In genomic region chr8:47978755-47979154, GRCm38 (mm10) we compare ENCODE assay signal across 9 mouse cellular contexts. TPM values are rescaled to one million over a fixed set of nuclear protein-coding genes. Genes with fewer than 3 reads are reported as not detected.
A peak's percentile ranks its signal among the peaks of the same experiment; 100 is the strongest.
DNase-seq lines count a peak whose midpoint lies in the region; ATAC-seq and TF ChIP-seq lines count a peak whose summit lies in the region.
"Had no signal": no experiment of that assay in that cellular context is flagged by ENCODE, and none has a peak within 500 bp of the region (broad histone marks: within the 10 kb centered on the region; RNA-seq: fewer than 3 reads in every experiment).

No protein-coding gene starts in this region.

- H3K36me3 ChIP-seq in hindbrain, postnatal 0 days (ENCODE audit: insufficient read depth, low read length): no peaks in the 10 kb centered on the region
- H3K36me3 ChIP-seq in hindbrain, embryonic 13.5 days: no peaks in the 10 kb centered on the region
- H3K36me3 ChIP-seq in ES-E14 (ENCODE audit: control insufficient read depth, insufficient read depth, low read length, poor library complexity, severe bottlenecking): no peaks in the 10 kb centered on the region

- no peak for ATAC-seq in hindbrain, postnatal 0 days
- ATAC-seq in hindbrain, embryonic 13.5 days (ENCODE audit: low FRiP score): no peak
- no peak for ATAC-seq in inflammation-experienced regulatory T-cells, adult 6 months
- no peak for ATAC-seq in monocyte, adult 5-6 weeks (replicated peaks; ENCODE audit: insufficient number of reproducible peaks, low FRiP score, low TSS enrichment, poor library complexity, severe bottlenecking)

- H3K27me3 ChIP-seq in hindbrain, postnatal 0 days (ENCODE audit: insufficient read depth, low read length): no peaks in the 10 kb centered on the region
- no peaks in the 10 kb centered on the region for H3K27me3 ChIP-seq in hindbrain, embryonic 13.5 days
- H3K27me3 ChIP-seq: megakaryocyte, embryonic 14.5 days had no signal

- H3K27ac ChIP-seq in hindbrain, postnatal 0 days: no peak overlapping the region
- no peak overlapping the region for H3K27ac ChIP-seq in hindbrain, embryonic 13.5 days
- no peak overlapping the region for H3K27ac ChIP-seq in ES-E14 (ENCODE audit: insufficient read depth, low read depth, low read length, poor library complexity, severe bottlenecking)

- no peak overlapping the region for H3K9ac ChIP-seq in hindbrain, postnatal 0 days (replicated peaks; ENCODE audit: low read length)
- no peak overlapping the region for H3K9ac ChIP-seq in hindbrain, embryonic 13.5 days
- no peak overlapping the region for H3K9ac ChIP-seq in ES-E14 (ENCODE audit: insufficient read depth, low read depth, low read length, poor library complexity, severe bottlenecking)

- H3K9me3 ChIP-seq in hindbrain, postnatal 0 days (ENCODE audit: low read length): no peaks in the 10 kb centered on the region
- no peaks in the 10 kb centered on the region for H3K9me3 ChIP-seq in hindbrain, embryonic 13.5 days
- no peaks in the 10 kb centered on the region for H3K9me3 ChIP-seq in ES-E14 (ENCODE audit: control insufficient read depth, insufficient read depth, low read depth, low read length)

- in situ Hi-C loops in ES-E14 (cut with MboI; ENCODE audit: low sequenced_read_pairs in 2 of 2, unreplicated experiment in 2 of 2): no loop called here

- DNase-seq in hindbrain, postnatal 0 days (ENCODE audit: low spot score): no peak
- DNase-seq in 3T3-L1 (ENCODE audit: low read depth, low spot score) (peak; percentile 21), ES-E14 (ENCODE audit: low read depth, low spot score) (peak; percentile 48)
- peak; percentile 46 for DNase-seq in lung, postnatal 14 days
- DNase-seq in frontal cortex, postnatal 14 days (ENCODE audit: low spot score in 2 of 2): no peak

- H3K4me2 ChIP-seq in hindbrain, postnatal 0 days (ENCODE audit: low read depth, low read length): no peak overlapping the region
- no peak overlapping the region for H3K4me2 ChIP-seq in hindbrain, embryonic 13.5 days

- peak; percentile 69 for TF ChIP-seq CTCF in hindbrain, postnatal 0 days (IDR thresholded peaks at IDR 0.05; ENCODE audit: low read depth)

- H3K4me3 ChIP-seq in hindbrain, postnatal 0 days (ENCODE audit: low read length): no peak overlapping the region
- no peak overlapping the region for H3K4me3 ChIP-seq in hindbrain, embryonic 13.5 days
- no peak overlapping the region for H3K4me3 ChIP-seq in ES-E14 (ENCODE audit: insufficient read depth in 1 of 2, low read depth in 1 of 2, low read length in 2 of 2, poor library complexity in 1 of 2, severe bottlenecking in 1 of 2)
- H3K4me3 ChIP-seq: megakaryocyte, embryonic 14.5 days had no signal

- H3K4me1 ChIP-seq in hindbrain, postnatal 0 days (ENCODE audit: insufficient read depth, low read length): 0 out of 2 replicates have a peak, but pooled peaks cover 5% of the 10 kb centered on the region
- peaks cover 16% of the 10 kb centered on the region for H3K4me1 ChIP-seq in hindbrain, embryonic 13.5 days (replicated peaks)
- peaks cover 2 to 14% of the 10 kb centered on the region in 2 experiments; a peak in 2 of 4 replicates for H3K4me1 ChIP-seq in ES-E14 (ENCODE audit: control insufficient read depth in 2 of 2, insufficient read depth in 2 of 2, low read length in 2 of 2, poor library complexity in 1 of 2)

- WGBS in hindbrain, postnatal 0 days: 80% methylated on average over 6 of the region's 6 CpGs
- 84% methylated on average over 6 of the region's 6 CpGs for WGBS in hindbrain, embryonic 13.5 days

TF ChIP-seq in ES-E14, 5 proteins besides CTCF, POLR2A, EP300 and RAD21:
- TF ChIP-seq ZNF384 (IDR thresholded peaks at IDR 0.05; ENCODE audit: low read depth, low read length) (no peak), HCFC1 (IDR thresholded peaks at IDR 0.05; ENCODE audit: borderline replicate concordance, insufficient read depth, low read length) (no peak), ZC3H11A (IDR thresholded peaks at IDR 0.05; ENCODE audit: borderline replicate concordance, low read depth, low read length) (no peak), MAFK (IDR thresholded peaks at IDR 0.05; ENCODE audit: insufficient read depth, low read depth, low read length) (no peak), CHD2 (IDR thresholded peaks at IDR 0.05; ENCODE audit: low read depth, low read length) (no peak)

RNA-seq across cellular contexts. Expression of gene Wwc2, which starts 12.0 kb away (rescaled TPM):
- 10.0 and 11.2 TPM in 2 replicates for total RNA-seq in hindbrain, postnatal 0 days (2014; rRNA removed)
- polyA plus RNA-seq in hindbrain, postnatal 0 days (2015; fragmentation: Nextera tagmentation; extraction: Ambion mirVana): 5.2 and 5.3 TPM in 2 replicates
- 5.4 and 6.0 TPM in 2 replicates for polyA plus RNA-seq in hindbrain, embryonic 13.5 days (2015; fragmentation: Nextera tagmentation; extraction: Ambion mirVana)
- 13.3 and 19.6 TPM in 2 replicates for total RNA-seq in ES-E14 (2012; rRNA removed)
- under 1 TPM in 2 of 3 experiments, not detected in 1; 0.10 to 0.16 TPM for polyA plus RNA-seq in inflammation-experienced regulatory T-cells, adult 6 months (2017; shearing (Covaris generic))
- 1.1 to 3.0 TPM (median 2.9 TPM) in 3 replicates for total RNA-seq in monocyte, adult 5-6 weeks (2017)

Comparison
In these comparisons a context has a peak if more than half of its experiments do, and no peak if none do; other contexts are left out.
1. DNase-seq: peak in 3T3-L1 (single experiment), ES-E14 (single experiment) and lung, postnatal 14 days (single experiment); none in hindbrain, postnatal 0 days (single experiment) and frontal cortex, postnatal 14 days (0 of 2).